Mouse (Mus musculus): ENCODE measurements around the gene Mok.

Gene Mok

DNA sequence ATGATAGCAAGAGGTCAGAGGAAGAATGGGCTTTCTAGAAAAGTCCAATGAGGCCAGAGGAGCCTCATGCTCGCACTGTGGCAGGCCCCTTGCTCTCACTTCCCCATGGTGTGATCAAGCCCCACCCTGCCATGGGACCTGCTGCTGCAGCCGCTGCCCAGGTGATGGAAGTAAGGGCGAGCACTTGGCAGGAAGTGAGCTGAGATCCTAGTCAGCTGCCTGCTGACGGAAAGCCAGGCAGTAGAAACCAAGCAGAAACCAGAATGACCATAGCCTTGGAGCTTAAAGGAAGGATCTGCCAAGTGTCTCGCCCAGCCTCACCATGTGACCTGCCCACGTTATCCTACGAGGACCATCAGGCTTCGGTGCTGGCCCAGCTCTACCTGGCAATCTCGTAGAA lies 27.6 kb downstream of the Mok start:
- in situ Hi-C loops (cut with MboI, MseI): no loop called here

DNA sequence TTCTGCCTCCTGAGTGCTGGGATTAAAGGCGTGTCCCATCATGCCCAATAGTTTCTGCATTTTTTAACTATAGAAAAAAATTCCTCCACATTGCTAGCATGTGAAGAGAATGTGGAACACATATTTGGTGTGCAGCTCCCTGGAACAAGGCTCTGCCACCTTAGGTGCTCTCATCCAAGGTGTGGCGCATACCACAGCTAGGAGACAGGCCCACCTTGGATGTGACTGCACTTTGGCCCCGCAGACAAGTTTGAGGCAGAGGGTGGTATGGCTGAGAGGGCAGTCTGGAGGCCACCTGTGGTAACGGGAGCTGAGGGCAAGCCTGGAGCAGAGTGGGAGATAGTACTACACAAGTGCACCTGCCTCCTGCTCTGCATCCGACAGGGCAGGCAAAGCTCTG lies 31.9 kb downstream of the Mok start:
- in situ Hi-C loops (cut with MboI, MseI): no loop called here

- in situ Hi-C loops (cut with MboI, MseI): no loop called here
Measured at GRCm38 (mm10) chr12:110808430-110808829, 32.3 kb downstream of the Mok start.

DNA sequence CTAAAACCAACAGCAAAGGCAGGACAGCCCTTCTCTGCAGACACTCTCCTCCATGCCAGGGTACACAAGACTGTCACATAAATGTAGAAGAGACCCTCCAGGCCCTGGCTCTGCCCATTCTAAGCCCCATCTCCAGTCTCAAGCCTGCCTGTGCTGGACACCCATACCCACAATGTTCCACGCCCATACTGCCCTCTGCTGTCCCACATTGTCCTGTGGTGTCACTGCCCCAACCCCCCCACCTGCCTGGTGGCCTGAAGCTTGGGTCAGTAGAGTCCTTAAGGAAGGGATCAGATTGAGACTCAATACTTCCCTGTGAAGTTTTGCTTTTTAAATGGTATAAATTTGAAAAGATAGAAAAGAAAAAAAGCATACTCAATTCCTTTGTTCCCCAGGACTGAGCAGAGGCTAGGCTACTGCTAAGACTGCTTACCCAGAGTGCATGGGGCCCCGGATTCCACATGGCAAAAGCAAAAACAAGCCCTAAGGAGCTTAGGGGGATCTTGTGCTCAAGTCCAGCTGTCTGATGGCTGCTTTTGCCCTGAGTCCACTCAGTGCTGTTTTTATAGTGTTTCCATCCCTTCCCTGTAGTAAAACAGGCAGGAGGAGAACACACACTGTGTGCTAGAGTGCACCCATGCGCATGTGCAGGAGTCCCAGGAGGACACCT lies 34.3 kb downstream of the Mok start:
- in situ Hi-C loops (cut with MboI, MseI): no loop called here

DNA sequence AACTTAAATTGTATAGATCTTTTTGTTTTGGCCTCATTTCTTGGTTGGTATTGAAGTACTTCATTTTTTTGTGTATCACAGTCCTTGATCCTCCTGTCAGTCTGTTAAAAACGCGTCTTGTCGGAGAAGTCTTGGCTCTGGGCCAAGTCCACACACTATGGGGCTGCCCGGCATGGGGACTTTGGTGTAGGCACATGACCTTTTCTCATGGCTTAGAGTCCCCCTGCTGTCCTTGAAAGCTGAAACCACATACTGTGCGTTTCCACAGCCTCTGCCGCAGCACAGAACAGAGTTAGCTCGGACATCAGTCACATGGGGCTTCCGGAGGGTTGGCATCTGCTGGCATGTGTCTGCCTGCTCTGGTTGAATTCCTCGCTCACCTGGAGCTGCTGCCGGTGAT lies 36.5 kb downstream of the Mok start:
- in situ Hi-C loops (cut with MboI, MseI): no loop called here

DNA sequence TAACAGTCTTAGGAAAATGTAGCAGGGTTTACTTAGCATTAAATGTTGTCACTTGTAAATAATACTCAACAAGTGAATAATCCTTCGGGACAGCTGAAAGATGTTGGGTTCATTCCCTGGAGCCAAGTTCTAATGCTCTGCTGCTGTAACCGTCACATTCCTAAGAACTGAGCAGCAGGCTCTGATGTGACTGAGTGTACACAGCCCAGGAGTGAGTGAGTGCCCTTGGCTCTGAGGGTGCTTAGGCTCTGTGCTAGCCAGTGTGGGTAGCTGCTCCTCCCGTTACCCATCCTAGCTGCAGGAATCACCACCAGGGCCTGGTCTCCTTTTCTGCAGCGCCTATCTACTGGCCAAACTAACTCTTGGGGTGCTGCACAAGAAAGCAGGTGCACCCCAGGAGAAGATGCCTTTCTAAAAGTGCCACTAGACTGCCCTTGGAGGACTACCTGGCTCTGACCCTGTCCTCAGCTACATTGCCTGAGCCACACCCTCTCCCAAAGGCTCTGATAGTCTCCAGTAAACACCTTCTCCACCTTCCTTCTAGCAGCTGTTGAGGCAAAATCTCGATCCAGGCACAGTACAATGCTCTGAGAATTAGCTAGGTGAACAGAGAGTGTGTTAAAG lies 38.0 kb downstream of the Mok start:
- in situ Hi-C loops (cut with MboI, MseI): no loop called here

- in situ Hi-C loops (cut with MboI, MseI): no loop called here
Measured at GRCm38 (mm10) chr12:110801876-110802464, 38.8 kb downstream of the Mok start.

DNA sequence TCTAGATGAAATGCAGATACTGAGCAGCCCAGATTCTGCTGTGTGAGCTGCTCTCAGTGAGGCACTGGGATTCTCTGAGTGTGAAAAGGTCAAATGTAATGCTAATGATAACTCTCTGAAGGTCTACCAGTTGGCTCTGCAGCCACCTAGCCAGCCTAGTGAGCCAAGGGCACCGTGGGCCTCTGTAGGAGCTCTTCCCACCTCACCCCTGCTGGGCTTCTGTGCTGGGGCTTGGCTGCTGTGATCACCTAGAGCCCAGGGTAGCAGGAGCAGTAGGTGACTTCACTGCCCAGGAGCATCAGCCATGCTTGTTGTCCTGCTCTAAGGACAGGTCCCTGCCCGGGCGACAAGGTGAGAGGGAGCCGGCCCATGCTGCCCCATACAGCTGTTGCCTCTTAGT lies 41.5 kb downstream of the Mok start:
- in situ Hi-C loops (cut with MboI, MseI): no loop called here

DNA sequence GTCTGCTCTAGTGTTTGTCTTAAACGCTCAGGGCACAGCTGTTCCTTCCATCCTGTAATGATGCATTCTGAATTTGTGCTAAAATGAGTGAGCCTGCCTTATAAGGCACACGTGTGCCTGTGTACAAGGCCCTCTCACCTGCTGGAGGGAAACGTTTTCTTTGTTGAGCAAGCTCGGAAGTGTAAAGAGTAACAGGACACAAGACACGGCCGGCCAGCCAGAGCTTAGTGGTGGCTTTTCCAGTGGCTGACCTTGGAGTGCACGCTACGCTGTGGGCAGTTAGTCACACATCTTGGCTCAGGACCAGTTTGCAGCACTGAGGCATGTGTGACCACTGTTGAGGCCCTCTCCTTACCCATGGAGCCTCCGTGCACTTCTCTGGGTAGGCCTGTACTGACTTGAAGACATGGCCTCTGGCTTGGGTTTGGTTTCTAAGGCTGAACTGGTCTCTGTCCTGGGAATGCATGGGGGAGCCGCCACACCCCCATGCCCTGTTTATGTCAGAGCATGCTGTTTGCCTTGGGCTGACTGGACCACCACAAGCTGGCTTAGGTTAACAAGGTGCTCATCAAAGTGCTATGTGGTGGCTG lies 42.8 kb downstream of the Mok start:
- in situ Hi-C loops (cut with MboI, MseI): no loop called here

GRCm38 (mm10) chr12:110797202-110797601 lies 43.5 kb downstream of the Mok start:
- in situ Hi-C loops (cut with MboI, MseI): no loop called here

DNA sequence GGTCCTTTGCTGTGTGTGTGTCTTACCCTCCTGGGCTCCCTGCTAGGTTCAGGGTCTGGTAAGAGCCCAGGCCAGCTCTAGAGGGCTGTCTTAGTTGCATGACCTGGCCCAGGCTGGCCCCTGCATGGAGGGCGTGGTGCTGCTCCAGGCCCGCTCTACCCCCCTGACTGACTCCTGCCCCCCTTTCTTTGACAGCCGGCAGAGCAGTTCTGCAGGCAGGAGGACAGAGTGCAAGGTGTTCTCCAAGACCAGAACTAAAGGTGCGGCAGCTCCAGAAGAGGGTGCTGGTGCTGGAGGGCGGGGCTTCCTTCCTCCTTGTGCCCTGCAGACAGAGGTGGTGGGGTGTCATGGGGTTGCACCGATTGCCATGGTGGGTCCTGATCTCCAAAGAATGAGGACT lies 44.0 kb downstream of the Mok start:
- in situ Hi-C loops (cut with MboI, MseI): no loop called here

- in situ Hi-C loops (cut with MboI, MseI): no loop called here
Measured at GRCm38 (mm10) chr12:110795035-110795434, 45.7 kb downstream of the Mok start.

- in situ Hi-C loops (cut with MboI, MseI): no loop called here
Measured at GRCm38 (mm10) chr12:110791026-110791425, 49.7 kb downstream of the Mok start.

DNA sequence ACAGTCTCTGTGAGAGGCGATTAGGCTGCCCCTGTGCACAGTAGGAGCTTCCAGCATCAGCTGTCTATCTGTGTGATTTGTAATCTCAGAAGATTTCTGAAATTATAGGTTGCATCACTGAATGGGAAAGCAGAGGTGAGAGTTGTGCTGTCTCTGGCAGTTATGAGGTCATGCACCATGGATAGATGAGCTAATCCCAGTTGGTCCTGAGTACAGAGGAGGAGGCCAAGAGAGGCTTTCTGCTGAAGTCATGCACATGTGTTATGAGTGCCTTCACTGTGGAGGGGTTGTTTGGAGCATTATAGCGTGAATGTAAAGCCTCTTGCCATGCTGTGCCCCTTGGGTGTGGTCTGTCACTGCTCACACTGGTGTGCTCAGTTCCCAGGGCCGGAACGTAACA lies 50.2 kb downstream of the Mok start:
- in situ Hi-C loops (cut with MboI, MseI): no loop called here

DNA sequence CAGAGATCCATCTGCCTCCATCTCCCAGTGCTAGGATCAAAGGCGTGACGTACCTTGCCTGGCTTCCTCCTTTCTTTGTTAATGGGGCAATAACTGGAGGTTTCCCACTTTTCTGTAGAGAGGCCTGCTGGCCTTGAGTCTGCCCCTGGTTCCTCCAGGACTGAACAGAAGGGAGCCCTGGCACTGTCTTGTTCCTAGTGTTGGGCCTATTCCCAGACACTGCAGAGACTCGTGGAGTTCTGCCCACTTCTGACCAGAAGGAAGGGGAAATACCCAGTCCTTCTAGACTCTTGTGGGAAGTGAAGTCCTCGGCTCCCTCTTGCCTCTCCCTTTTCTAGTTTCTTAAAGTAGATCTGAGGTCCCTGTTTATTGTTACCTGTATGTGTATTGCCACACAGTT lies 54.5 kb downstream of the Mok start:
- in situ Hi-C loops (cut with MboI, MseI): no loop called here

GRCm38 (mm10) chr12:110784211-110784610 lies 56.5 kb downstream of the Mok start:
- in situ Hi-C loops (cut with MboI, MseI): no loop called here

GRCm38 (mm10) chr12:110782278-110782677 lies 58.5 kb downstream of the Mok start:
- in situ Hi-C loops (cut with MboI, MseI): no loop called here

DNA sequence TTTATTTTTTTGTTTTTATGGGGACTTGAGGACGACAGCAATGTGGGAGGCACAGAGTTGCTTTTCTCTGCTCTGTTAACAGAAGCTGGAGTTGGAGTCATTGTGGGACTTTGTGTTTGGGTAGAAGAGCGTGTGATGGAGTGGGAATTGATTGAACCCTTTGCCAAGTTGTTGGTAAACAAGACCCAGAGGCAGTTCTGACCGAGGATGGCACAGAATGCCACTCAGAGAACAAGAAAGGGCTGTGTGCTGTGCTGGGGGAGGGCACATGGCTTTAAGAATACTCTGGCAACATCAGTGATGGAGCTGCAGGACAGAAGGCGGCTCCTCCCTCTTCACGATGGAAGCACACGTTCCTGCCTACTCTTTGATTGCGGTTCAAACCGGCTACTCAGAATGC lies 59.6 kb downstream of the Mok start:
- in situ Hi-C loops (cut with MboI, MseI): no loop called here

DNA sequence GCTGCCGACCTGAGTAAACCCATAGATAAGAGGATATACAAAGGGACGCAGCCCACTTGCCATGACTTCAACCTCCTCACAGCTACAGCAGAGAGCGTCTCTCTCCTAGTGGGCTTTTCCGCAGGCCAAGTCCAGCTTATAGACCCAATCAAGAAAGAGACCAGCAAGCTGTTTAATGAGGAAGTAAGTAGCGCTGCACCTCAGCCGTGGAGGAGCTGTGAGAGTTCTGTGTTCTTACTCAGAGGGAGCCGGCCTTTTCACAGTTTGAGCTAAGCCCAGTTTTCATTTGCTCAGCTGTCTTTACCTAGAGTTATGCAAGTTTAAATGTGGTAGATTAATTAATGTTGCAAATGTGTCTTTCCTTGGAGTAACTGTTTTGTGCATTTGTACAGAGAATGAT lies 61.4 kb downstream of the Mok start:
- in situ Hi-C loops (cut with MboI, MseI): no loop called here

GRCm38 (mm10) chr12:110777853-110778252 lies 62.9 kb downstream of the Mok start:
- in situ Hi-C loops (cut with MboI, MseI): no loop called here

GRCm38 (mm10) chr12:110775628-110776426 lies 64.9 kb downstream of the Mok start:
- in situ Hi-C loops (cut with MboI, MseI): no loop called here

DNA sequence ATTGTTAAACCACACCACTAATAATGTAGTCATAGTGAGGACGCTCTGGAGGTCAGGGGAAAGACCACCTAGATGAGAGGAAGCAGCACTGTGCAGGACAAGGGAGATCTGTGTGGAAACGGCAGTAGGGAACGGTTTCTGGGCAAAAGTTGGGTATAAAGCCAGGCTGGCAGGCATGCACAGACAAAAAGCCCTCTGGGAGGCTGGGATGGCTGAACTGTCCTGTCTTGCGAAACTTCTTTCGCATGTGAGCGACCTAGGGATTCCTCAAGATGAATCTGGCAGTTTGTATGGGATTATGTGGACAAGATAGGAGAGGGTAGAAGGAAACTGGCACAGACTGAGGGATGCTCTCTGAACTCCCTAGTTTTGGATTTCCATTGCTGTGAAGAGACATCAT lies 68.8 kb downstream of the Mok start:
- in situ Hi-C loops (cut with MboI, MseI): no loop called here
